Mouse (Mus musculus): ENCODE results near the gene Lrrc27.

The Lrrc27 gene

DNA sequence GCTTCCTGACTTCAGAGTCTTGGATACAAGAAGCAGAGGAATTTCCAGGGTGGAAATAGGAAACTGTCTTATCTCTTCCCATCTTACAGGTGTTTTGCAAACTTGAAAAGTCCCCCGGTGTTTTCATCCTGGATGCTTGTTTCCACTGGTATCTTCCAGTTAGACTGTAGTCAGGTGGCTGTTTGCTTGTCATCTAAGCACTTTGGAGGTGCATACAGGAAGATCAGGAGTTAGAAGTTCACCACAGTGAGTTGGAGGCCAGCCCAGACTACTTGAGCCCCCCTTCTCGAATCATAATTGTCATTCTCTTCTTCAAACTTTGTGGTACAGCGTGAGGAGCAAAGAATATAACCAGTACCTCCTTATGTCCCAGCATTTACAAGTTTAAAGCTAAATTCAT, 1.4 kb downstream of the Lrrc27 start:
- no peak for DNase-seq (ENCODE audit: low spot score in 2 of 2)

DNA sequence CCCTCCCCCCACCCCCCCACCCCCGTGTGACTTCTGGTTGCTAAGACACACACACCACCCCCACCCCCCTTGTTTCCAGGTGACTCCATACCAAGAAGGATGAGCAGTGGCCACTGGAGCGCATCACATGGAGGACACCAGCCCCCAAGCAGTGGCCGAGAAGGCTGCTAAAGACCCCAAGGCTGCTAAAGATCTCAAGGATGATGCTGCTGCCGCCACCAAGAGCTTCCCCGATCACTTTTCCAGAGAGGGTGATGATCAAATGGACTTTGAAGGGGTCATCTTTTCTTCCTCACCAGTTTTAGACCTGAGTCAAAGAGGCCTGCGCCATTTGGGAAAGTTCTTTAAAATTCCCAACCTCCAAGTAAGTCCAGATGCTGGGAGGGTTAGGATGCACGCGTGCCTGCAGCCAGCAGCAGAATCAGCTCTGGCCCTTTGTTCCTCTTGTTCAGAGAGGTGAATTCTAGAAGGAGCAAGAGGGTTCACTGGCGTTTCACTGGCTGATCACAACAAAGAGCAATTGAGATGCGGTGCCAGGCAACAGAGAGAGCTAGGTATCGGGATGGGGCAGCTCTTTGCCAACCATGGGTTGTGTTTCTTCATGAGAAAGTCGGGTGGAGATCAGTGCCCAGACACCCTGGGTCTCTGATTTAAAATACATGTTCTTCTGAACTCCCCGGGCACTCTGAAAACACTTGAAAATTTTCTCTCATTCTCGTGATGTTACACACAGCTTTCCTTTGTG, 2.0 kb downstream of the Lrrc27 start:
- no peak for DNase-seq (ENCODE audit: low spot score in 2 of 2)

DNA sequence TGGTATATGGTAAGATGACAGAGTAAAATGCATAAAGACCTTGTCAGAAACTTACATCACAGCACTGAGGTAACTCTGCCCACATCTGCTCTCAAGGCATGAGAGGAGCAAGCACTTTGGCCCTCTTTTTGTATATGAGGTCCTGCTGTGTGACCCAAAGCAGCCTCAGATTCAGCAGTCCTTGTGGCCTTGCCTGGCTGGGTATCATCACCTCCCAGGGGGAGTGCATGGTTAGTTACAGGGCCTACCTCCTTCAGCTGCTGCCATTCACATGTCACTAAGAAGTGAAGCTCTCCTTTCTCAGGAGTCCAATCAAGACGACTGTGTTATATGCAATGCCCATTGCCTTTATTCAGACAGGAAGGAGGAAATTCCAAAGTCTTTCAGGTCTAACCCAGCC, 2.7 kb downstream of the Lrrc27 start:
- DNase-seq (ENCODE audit: low spot score in 2 of 2): no peak

DNA sequence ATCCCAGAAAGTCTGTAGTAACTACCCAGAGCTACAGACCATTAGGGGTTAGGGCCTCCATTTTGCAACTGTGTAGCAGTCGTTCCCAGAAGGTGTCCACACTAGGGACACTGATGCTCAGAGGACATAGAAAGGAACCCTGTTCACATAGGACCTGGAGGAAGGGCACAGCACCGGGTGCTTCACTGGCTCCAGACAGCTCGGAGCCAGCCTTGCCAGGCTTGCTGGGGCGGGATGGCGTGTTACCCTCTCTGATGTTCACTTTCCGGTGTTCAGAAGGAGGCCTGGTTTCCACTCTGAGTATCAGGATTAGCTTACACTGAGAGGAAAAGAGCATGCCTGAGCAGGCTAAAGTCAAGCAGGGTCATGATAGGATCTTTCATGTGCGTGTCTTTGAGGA, 3.2 kb downstream of the Lrrc27 start:
- DNase-seq (ENCODE audit: low spot score in 2 of 2): no peak

DNA sequence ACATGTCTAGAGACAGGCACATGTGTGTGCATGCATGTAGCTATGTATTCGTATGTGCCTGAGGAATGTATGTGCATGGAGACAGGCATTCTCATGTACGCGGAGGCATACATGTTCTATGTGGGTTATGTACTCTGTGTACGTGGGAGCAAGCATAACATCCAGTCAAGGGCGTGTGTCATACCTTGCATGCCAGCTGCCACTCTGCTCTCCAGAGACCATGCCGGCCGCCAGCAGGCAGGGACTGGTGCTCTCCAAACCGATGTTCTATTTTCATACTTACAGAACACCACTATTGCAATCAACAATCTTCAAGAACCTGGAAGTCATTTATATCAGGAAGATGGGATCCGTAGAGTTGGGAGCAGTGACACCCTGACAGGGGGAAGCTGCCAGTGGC, 3.7 kb downstream of the Lrrc27 start:
- DNase-seq (ENCODE audit: low spot score in 2 of 2): no peak

DNA sequence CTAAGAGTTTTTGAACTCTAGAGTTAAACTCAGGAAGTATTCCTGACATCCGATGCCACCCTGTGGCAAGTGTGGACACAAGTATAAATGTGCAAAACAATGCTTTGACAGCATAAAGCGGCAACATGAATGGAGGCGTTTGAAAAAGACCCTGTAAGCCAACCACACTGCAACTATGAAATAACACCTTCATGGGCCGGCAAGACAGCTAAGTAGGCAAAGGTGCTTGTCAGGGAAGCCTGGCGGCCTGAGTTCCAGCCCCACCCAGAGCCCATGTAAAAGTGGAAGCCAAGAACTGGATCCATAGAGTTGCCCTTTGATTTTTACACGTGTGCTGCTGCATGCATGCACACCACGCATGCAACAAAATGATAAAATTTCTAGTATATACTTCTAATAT, 4.3 kb downstream of the Lrrc27 start:
- no peak for DNase-seq (ENCODE audit: low spot score in 2 of 2)

DNA sequence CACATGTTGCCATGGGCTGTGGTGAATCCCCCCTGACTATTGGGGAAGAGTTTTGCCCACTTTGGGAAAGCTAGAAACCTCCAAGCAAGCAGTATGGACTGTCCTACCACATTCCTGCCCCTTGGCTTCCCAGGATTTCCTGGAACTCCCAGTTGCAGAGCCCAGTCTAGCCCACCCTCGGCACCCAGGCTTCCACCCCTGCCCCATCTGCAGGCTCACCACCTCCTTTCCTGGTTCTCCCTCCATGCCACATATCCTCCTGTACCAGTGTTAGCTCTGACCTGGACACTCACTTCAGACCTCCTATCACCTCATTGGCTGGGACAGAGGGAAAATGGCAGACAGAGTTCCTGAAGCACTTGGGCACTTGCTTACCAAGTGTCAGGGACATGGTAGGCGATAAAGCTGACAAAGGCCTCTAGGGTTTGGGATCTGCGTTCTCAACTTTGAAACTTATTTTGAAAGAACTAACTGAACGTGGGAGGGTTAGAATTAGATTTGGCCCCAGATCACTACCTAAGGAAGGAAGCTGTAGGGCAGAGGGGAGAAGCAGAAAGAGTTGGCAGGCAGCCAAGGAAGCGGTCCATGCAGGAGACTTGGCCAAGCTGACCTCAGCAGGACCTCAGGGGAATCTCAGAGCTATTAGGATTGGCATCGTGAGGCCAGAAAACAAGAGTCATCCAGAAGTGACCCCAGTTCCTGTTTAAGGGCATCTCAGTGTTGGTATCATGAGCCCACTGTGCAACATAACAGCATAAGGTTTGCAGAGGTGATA, 6.0 kb downstream of the Lrrc27 start:
- peak in 1 of 2 experiments; percentile 71 for DNase-seq (ENCODE audit: low spot score in 2 of 2)

DNA sequence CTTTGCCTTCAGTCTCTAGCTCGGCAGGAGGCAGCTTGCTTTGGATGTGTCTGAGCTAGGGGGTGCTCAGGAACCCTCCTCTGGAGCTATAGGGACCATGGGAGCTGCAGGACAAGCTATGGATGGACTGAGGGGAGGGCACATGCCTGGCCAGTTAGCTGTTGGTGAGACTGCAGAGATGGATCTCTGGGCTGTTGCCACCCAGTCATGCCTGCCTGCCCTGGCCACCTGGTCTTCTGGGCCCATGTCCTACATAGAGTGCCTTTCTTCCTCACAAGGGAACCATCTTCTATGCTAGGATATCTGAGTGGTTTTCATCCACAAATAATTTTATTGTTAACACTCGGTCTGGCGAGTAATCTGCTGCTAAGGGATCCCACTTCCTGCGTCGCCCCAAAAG, 6.7 kb downstream of the Lrrc27 start:
- no peak for DNase-seq (ENCODE audit: low spot score in 2 of 2)

DNA sequence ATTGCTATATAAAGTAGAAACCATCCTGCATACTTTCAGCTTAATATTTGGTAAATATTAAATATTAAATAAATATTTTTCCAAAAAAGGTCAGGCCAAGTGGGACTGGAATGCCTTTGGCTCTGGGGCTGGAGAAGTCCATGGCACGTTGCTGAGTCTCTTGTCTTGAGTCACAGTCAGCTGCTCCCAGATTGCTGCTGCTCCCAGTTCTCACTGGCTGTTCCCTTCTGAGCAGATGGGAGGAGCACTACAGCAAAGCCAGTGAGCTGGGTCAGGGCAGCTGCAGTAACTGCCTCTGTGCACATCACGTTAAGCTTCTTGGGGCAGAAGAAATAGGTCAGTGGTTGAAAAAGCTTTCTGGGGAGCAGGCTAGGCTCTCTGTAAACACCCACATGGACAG, 7.5 kb downstream of the Lrrc27 start:
- peak in 1 of 2 experiments; percentile 55 for DNase-seq (ENCODE audit: low spot score in 2 of 2)

DNA sequence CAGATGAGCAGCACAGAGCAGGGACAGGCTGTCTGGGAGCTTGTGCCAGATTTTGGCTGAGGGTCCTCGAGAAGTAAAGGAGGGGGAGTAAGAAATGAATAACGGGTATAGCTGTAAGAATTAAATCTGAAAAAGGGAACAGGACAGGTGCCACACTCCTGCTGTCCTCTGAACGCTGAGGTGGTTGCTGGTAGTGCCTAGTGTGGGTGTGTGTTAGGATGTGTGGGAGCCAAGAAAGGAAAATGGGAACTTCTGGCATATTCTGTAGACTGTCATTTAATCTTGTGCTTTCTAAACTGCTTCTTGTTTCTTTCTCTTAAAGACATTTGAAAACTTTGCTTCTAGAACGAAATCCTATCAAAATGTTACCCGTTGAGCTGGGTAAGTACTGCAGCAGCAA, 8.3 kb downstream of the Lrrc27 start:
- DNase-seq (ENCODE audit: low spot score in 2 of 2): no peak

DNA sequence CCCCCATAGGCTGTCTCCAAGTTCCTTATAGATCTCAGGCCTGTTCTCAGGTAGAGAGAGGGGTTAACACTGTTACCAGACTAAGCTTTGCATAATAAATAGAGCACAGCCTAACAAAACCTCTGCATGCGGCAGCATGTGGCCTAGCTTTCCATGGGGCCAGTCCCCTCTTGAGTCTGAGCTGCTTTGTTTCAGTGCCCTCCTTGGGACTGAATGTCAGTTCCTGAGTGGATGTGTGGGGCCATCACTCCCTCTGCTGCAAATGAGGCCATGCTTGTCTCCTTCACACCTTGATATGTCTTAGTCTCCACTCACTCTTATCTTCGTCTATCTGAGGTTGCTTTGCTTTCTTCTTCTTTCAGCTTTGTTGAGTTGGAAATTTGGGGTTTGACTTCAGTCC, 9.1 kb downstream of the Lrrc27 start:
- no peak for DNase-seq (ENCODE audit: low spot score in 2 of 2)

DNA sequence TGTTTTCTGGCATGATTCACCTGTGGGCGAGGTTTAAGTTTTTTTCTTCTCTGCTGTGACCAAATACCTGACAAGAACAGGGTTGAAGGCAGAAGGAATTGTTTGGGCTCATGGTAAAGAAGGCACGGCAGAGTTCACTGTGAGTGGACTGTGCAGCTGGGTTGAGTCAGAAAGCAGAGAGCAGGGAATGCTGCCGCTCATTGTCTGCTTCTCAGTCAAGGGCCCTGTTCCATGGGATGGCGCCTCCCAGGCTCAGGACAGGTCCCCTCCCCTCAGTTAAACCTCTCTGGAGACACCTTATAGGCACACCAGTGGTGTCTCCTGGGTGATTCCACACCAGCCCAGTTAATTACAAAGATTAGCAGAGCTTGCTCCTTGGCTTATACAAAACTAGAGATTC, 9.6 kb downstream of the Lrrc27 start:
- no peak for DNase-seq (ENCODE audit: low spot score in 2 of 2)

DNA sequence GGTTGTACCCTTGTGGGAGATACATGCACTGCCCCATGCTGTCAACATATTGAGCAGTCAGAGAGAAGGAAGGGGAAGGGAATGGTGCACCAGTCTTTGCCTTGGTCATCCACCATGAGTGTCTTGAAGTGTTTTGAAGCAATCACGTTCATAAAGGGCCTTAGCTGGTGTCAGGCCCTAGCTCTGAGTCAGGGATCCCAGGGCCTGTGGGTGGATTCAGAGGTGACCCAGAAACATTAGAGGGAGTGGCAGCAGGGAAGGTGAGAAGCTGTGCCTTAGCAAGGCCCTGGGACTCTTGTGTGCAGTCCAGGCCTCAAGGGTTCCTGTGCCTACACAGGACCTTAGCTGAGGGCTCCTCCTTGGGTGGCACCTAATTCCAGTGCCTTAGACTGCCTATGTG, 11.3 kb downstream of the Lrrc27 start:
- DNase-seq (ENCODE audit: low spot score in 2 of 2): no peak

DNA sequence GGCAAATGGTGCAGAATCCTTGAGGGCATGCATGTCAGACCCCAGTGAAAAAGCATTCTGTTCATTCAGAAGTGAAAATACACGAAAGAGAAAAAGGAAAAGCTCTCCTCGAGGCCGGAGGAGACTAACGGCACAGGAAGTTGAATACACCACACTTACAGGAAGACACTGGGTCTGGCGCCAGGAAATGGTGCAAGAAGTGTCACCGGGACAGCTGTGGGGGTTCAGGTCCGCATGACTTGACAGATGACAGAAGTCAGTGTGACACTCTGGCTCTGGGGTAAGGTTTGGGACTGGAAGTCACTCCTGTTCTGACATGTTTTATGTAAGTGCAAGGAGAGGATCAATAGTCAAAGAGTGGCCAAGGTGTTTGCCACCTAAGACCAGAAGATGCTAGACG, 11.9 kb downstream of the Lrrc27 start:
- no peak for DNase-seq (ENCODE audit: low spot score in 2 of 2)

DNA sequence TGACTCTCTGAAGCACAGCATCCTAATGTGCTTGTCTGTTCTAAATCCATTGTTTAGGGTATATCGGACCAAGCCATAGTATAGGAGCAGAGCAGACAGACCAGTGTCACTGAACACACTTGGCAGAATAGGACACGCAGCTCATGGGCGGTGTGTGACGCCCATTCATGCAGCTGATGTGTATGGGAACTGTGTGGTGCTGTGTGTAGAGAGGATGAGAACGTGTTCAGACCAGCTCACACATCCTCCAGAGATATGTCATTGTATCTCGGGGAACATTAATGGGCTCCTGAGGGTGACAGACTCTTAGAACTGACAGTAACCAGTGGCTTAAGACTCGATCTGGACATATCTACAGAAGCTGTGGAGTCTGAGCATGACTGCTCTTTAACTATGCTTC, 13.6 kb downstream of the Lrrc27 start:
- DNase-seq (ENCODE audit: low spot score in 2 of 2): no peak

DNA sequence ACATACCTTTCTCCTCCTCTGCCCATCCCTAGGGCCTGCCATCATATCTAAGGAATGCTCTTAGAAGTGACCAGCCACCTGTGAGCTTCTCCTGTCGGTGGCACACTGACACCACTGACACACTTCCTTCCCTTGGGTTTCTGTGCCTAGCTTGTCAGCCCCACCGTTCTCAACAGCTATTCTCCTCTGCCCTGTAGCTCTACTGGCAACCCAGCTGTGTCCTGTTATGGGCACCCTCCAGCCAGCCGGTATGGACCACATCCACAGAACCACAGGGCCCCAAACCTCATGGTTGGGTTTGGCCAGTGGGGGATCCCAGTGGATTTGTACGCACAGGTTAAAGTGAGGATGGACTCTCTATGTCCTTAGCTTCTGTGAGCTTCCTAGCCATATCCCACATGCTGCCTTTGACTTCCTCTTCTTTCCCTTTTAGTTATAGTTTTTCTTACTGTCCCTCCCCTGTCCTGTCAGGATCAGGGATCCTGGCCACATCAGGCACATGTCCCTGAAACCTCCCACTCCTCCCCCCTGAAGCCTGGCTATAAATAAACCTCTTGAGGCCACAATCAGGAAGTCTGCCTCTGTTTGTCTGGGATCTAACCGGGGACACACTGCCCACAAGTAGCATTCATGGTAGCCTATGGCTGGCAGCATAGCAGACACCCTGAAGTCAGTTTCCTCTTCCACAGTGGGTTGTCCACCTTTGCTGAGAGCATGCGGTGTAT, 15.8 kb downstream of the Lrrc27 start:
- DNase-seq (ENCODE audit: low spot score in 2 of 2): no peak

DNA sequence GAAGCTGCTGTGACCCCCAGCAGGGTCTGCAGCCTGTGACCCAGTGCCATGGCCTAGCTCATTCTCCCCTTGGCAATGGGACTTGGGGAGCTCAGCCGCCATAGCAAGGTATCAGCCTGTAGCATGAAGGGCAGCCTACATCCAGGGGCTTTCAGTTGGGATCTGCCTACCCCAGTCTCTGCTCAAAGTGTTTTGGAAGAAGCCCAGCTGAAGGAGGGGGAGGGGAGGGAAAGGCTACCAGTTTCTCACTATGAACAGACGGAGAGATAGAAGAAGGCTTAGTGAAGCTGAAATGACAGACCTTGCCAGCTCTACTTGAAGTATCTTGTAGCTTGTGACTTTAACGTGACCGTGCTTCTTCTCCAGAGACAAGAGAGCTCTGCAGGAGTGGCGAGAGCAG, 17.0 kb downstream of the Lrrc27 start:
- DNase-seq (ENCODE audit: low spot score in 2 of 2): no peak

DNA sequence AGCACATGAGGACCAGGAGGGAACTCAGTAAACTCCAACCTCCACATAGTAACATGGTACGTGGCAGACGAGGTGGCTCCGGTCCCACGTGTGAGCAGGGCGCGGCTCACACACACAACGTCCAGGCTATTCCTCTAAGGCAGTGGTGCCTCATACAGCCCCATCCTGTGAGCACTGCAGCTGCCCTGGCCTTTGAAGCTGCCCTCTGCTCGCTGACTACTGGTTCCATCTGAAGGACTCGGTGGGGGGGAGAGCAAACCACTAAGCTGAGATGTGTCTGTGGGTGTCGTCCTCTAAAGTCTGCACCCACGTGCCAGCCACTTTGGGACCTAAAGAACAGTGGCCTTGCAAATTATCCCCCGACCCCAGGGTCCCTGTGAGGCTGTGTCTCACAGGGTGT, 17.5 kb downstream of the Lrrc27 start:
- no peak for DNase-seq (ENCODE audit: low spot score in 2 of 2)

DNA sequence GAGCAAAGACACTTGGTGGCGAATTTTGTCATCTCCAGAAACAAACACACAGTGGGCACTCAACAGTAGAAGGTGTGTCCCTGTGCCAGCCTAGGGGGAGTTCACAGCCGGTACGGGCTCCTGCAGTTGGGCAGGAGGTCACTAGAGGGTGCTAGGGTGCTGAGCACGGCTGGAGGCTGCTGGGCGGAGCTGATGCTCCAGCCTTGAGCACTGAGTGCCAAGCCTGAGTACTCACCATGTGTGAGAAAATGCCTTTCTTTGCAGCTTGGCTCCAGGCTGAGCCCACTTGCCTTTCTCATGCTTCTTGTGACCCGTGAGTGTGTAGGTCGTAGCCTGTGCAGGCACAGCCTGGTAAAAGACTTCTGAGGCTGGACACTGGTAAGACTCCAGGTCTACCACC, 20.9 kb downstream of the Lrrc27 start:
- DNase-seq (ENCODE audit: low spot score in 2 of 2): peak; percentile 82 to 89

DNA sequence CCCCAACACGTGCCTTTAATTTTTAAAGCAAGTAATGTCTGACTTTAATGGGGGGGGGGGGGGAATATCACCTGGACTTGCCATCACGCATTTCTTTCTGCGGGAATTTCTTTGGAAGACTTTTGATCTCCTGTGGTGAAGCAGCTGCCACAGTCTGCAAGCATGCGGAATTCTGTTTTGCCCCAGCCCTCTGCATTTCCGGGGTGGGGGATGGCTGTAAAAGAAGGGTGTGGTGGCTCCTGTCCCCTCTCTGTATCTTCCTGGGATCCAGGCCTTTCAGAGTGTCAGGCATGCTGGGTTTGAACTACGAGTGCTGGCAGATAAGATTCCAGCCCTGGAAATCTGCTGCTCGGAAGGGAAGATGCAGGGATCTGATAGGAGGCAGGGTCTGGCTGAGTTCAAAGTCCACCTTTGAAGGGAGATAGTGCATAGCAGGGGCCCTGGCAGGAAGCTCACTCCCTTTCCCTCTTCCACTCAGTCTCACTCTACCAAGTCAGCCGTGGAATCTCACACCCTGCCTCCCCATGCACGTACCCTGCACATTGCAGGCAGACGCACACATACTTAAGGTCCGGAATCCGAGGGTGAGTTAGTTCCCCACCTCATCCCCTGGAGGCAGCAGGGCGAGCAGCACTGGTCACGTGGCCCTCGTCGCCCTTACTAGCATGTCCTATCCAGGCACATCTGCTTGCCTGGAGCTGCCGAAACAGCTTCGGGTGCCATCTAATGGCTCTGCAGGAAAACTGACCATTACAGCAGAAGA, 21.8 kb downstream of the Lrrc27 start:
- peak in 1 of 2 experiments; percentile 64 for DNase-seq (ENCODE audit: low spot score in 2 of 2)

DNA sequence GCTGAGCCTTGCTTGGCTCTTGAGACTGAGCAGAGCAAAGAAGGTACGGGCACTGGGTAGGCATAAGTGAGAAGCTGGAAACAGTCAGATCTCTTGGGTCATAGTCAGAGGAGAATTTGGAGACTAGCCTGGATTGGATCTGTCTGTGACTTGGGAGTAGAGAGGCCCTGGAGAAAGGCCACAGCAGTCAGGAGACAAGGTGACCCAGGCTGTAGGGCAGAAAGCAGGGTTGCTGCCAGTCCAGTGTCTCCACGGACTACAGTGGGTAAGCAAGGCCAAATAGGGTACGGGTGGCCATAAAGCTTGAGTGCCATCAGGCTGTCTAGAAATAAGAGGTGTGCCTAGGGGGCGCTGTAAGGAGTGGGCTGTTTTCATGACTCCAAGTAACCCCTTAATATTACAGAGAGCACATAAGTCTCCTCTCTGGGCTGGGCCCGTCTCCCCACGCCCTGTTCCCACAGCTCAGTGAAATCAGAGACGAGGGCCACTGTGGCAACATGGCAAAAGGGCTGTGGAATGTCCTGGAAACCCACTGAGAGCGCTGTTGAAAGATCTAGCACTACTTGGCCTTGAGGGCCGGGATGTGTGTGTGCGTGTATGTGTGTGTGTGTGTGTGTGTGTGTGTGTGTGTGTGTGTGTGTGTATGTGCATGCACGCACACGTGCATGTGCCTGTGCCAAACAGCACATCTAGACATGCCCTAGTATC, 23.0 kb downstream of the Lrrc27 start:
- DNase-seq (ENCODE audit: low spot score in 2 of 2): no peak
